Mouse (Mus musculus): ENCODE data around the gene Nelfb.
"Not testable (repeated sequence)": the region's sequence is repeated elsewhere in the genome, so short reads cannot be mapped to it uniquely, and the experiment has no call there.

The Nelfb gene

DNA sequence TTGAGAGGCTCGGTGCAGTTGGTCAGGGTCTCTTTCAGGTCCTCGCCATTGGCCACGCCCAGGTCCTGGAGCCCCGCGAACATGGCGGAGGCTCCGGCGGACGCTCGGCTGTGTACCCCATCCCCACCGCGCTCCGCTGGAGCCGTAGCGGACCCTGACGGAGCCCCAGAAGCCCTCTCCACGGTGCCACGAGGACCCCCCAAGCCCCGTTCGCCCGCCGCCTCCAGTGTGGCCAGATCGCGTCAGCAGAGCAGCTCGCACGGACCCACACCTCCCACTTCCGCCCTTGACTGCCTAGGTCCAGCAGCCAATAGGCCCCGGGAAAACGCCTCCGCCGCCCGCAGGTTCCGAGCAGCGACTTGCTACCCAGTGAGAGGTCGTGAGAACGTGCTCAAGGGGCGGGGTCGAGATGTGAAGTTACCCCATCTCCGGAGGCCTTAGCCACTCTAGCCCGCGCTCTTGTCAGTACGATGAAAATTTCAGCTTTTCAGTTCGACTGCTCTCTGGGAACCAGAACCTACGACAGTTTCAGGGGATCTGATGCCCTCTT, at the start of gene Nelfb:
Gene Nelfb (minus strand): TSS at position 369 of the 550 bp plus-strand sequence.
- peak; percentile 79 to 83 for DNase-seq (ENCODE audit: low spot score in 2 of 2)

GRCm38 (mm10) chr2:25258887-25259286, 47.6 kb upstream of the Nelfb start:
- DNase-seq (ENCODE audit: low spot score in 2 of 2), result no peak

DNA sequence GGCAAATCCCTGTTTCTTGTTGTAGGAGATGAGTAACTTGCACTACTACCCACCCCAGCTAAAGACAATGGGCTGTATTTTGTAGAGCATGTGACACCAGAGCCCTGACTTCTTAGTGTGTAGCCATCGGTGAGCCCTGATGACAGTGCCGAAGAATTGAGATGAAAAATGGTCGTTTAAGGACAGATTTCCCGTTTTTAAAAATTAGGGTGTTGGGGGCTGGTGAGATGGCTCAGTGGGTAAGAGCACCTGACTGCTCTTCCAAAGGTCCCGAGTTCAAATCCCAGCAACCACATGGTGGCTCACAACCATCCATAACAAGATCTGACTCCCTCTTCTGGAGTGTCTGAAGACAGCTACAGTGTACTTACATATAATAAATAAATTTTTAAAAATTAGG, 46.0 kb upstream of the Nelfb start:
- DNase-seq (ENCODE audit: low spot score in 2 of 2), result not testable (repeated sequence)

GRCm38 (mm10) chr2:25256443-25257109, 45.3 kb upstream of the Nelfb start:
- not testable (repeated sequence) for DNase-seq (ENCODE audit: low spot score in 2 of 2)

DNA sequence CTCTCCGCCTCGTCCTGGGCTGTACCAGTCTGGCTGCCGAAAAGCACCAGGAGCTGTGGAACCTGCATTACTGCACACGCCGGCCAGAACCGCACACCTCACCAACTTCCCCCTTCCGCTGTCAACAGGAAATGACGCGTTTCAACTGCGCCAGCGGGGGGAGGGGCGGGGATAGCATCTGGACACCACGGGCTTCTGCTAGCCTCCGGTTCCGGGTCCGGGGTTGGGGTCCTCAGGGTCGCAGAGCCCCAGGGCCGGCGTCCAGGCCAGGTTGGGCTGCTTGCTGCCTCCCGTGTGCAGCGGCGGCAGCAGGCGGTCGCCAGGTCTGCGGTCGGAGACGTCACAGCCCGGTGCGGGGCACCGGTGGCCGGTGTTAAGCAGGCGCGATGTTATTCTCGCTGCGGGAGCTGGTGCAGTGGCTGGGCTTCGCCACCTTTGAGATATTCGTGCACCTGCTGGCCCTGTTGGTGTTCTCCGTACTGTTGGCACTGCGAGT, 44.0 kb upstream of the Nelfb start, which contains the start of gene Tmem203:
Gene Tmem203 (plus strand): TSS at position 156 of the 496 bp plus-strand sequence.
- DNase-seq (ENCODE audit: low spot score in 2 of 2), result peak; percentile 77 to 83

GRCm38 (mm10) chr2:25252331-25252730, 41.0 kb upstream of the Nelfb start:
- no peak for DNase-seq (ENCODE audit: low spot score in 2 of 2)

DNA sequence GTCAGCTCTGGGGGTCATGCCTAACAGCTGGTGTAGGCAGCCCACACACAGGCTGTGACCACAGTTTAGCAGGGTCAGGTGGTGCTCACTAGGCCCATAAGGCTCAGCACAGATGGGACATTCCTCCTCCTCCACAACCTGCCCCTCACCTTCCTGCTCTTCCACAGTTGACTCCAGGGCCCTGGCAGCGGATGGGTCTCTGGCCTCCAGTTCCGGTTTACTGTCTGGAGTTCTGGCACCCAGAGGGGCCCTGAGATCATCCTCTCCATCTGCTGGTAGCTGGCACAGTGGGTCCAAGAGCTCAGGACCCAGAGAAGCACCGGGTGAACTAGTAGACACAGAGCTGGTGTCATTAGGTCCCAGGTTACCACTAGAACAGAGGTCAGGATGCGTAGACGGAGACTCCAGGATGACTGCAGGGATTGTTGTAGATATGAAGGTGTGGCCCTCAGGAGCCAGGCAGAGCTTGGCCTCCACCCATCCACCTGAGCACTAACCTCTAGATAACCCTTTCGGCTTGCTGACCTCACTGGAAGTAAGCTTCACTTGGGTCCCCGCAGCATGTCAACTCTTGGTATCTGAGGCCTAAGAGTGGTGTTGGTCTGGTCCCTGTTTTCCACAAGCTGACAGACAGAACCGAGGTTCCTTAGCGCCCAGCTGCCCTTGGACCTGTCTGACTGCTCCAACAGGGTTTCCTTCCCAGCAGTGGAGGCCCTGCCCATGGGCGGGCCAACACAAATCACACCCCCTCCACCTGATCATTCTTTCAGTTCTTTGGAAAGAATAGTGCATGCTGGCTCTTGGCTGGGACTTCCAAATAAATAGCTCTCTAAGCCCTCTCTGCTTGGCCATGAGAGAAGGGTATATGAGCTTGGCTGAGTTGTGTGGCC, 35.1 kb upstream of the Nelfb start, which contains the start of gene AL732309.1:
Gene AL732309.1 (minus strand): TSS at position 681 of the 890 bp plus-strand sequence.
- DNase-seq (ENCODE audit: low spot score in 2 of 2), result no peak

DNA sequence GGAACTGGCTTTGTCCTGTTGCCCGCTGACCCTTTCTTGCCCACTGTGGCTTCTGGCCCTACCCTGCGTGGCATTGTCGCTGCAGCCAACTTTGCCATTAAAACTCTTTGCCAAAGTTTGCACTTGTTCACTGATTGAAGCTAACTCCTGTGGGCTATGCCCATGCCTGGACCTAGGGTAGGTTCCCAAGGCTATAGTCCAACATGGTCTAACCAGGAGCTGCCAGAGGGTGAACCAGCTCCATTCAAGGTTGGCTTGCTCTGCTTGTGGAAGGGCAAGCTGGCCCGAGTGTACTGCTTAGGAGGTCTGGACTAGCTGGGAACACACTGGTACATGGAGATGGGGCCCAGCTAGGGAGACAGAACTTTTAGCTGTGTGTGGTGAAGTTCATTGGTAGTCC, 32.9 kb upstream of the Nelfb start:
- no peak for DNase-seq (ENCODE audit: low spot score in 2 of 2)

- no peak for DNase-seq (ENCODE audit: low spot score in 2 of 2)
Measured at GRCm38 (mm10) chr2:25243342-25243741, 32.1 kb upstream of the Nelfb start.

GRCm38 (mm10) chr2:25242101-25242506, 30.8 kb upstream of the Nelfb start, which contains the start of the genes Rnf208 and Cysrt1:
Gene Rnf208, plus strand, starts transcription at chr2:25242255.
Gene Cysrt1, minus strand, starts transcription at chr2:25242452.
- DNase-seq (ENCODE audit: low spot score in 2 of 2), result peak in 1 of 2 experiments; percentile 49

- DNase-seq (ENCODE audit: low spot score in 2 of 2), result no peak
Measured at GRCm38 (mm10) chr2:25241438-25241775, 30.1 kb upstream of the Nelfb start.

GRCm38 (mm10) chr2:25240723-25241437, 29.6 kb upstream of the Nelfb start:
- DNase-seq (ENCODE audit: low spot score in 2 of 2), result peak in 1 of 2 experiments; percentile 66

DNA sequence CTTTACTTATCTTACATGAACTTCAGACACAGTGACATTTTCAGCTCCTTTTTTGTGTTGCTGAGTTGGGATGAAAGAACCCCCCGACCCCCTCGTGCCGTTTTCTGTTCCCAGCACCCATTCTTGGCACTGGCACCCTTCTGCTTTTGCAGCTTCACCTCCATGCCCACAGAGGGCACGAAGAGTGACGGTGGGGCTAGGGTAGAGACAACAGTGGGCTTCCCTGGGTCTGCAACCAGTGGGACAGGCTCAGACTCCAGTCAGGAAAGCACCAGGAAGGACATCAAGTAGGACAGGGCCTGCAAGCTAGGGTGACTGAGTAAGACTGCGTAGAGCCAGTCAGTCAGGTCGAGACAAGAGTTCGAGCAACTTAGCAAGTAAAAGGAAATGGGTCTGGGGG, 29.0 kb upstream of the Nelfb start:
- DNase-seq (ENCODE audit: low spot score in 2 of 2), result no peak

DNA sequence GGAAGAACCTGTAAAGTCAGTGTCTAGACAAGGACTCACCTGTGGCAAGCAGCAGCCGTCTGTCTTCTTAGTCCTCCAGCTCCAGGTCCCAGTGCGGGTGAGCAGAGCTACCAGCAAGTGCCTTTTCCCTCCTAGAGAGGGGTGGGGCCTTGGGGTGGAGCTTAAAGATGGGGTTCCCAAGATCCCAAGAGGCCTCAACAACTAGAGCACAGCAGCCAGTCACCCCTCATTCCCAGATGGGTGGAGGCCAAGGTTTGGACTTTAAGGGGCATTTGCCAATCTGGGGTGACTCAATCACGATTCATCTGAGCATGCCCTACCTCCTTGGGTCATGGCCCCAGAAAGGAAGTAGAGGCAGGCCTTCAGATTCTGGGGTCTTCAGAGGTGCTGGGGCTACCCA, 28.5 kb upstream of the Nelfb start:
- DNase-seq (ENCODE audit: low spot score in 2 of 2), result no peak

GRCm38 (mm10) chr2:25238106-25238505, 26.8 kb upstream of the Nelfb start:
- DNase-seq (ENCODE audit: low spot score in 2 of 2), result no peak

DNA sequence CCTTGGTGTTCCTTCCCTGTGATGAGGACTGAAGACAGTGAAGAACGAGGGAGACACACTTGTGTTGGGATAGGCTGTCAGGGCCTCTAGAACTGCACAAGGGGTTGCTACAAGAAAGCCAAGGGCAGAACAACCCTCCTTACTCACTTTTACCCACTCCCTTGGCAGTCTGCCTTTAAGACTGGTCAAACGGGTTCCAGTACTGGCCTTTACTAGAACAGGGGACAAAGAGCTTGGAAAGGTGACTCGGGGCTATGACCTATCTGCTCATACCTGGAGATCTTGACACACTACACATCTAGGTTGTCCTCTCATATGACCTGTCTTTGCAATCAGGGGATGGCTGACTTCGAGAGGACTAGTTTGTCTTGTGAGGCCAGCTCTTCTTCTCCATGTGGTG, 26.2 kb upstream of the Nelfb start:
- DNase-seq (ENCODE audit: low spot score in 2 of 2), result no peak

GRCm38 (mm10) chr2:25236614-25237013, 25.3 kb upstream of the Nelfb start, which contains the start of gene Rnf224:
Gene Rnf224, minus strand, starts transcription at chr2:25236787.
- DNase-seq (ENCODE audit: low spot score in 2 of 2), result no peak

- DNase-seq (ENCODE audit: low spot score in 2 of 2), result no peak
Measured at GRCm38 (mm10) chr2:25234551-25235220, 23.4 kb upstream of the Nelfb start.

GRCm38 (mm10) chr2:25234050-25234449, 22.8 kb upstream of the Nelfb start, which contains the start of gene Slc34a3:
Gene Slc34a3, minus strand, starts transcription at chr2:25234364.
- no peak for DNase-seq (ENCODE audit: low spot score in 2 of 2)

DNA sequence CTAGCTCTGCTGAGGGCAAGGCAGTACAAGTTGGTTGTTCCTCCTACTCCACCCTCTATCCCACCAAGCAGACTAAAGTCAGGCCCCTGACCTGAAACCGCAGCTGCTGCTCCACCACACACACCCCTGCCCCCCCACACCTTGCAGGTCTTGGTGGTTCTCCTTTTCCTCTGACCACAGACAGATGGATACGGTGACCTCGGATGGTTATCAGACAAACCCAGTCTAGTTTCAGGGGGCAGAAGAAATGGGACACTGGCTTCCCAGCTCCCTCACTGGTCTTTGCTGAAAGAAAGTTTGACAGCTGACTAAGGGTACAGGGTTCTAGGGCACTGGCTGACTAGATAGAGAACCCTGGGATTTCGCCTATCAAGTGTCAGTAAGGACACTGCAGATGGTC, 22.1 kb upstream of the Nelfb start:
- no peak for DNase-seq (ENCODE audit: low spot score in 2 of 2)

- no peak for DNase-seq (ENCODE audit: low spot score in 2 of 2)
Measured at GRCm38 (mm10) chr2:25231038-25231437, 19.7 kb upstream of the Nelfb start.
